ENCODE assay signal across 9 mouse cellular contexts in the genomic region with DNA sequence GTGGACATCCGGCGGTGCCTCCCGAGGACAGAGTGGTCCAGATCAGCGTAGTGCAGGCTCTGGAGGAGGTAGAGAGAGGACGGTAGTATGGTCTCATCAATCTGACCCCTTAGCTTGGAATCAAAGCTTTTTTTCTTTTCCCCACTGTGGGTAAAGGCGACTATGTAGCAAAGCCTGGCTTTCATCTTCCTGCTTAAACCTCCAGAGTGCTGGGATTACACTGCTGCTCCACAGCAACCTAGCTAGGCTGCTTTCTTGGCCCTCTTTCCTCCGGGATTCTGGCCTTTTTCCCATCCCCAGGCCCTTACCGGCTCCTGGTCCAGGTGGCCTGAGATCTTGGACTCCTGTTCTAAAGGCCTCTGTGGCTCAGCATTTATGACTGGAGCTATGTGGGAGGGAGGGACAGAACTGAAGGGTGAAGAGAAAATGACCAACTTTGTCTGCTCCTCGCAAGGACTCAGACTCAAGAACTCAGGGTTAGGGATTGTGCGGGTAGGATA. TPM values are rescaled to one million over a fixed set of nuclear protein-coding genes. Genes with fewer than 3 reads are reported as not detected.
DNase-seq lines count a peak whose midpoint lies in the region; ATAC-seq lines count a peak whose summit lies in the region.
"Had no signal": no experiment of that assay in that cellular context is flagged by ENCODE, and none has a peak within 500 bp of the region (broad histone marks: within the 10 kb centered on the region; RNA-seq: fewer than 3 reads in every experiment).

No protein-coding gene starts in this region.

- peak overlapping the region; percentile 56 for H3K27ac ChIP-seq in kidney, embryonic 16.5 days (ENCODE audit: low read length)
- no peak overlapping the region for H3K27ac ChIP-seq in forebrain, embryonic 14.5 days (ENCODE audit: low read depth, low read length)
- H3K27ac ChIP-seq in liver, embryonic 15.5 days (replicated peaks), result no peak overlapping the region

- peak overlapping the region; percentile 43 for H3K4me3 ChIP-seq in kidney, embryonic 16.5 days (ENCODE audit: low read length)
- 0 out of 2 replicates have a peak overlapping the region, but pooled peaks have one; percentile 17 for H3K4me3 ChIP-seq in forebrain, embryonic 14.5 days (ENCODE audit: low read depth, low read length)
- peak overlapping the region; percentile 37 for H3K4me3 ChIP-seq in liver, embryonic 15.5 days (replicated peaks)

- no peak for DNase-seq in kidney, postnatal 36 days
- peak; percentile 78 for DNase-seq in cerebellum, adult 9-10 months
- DNase-seq in forebrain, embryonic 14.5 days (ENCODE audit: low spot score), result no peak
- DNase-seq in left cerebral cortex, postnatal 25 days (ENCODE audit: low spot score in 2 of 2), result no peak
- no peak for DNase-seq in right cerebral cortex, adult 18-20 months
- DNase-seq in urinary bladder, postnatal 14 days (ENCODE audit: low spot score), result no peak

- peak overlapping the region; percentile 59 for H3K4me2 ChIP-seq in kidney, embryonic 16.5 days (replicated peaks; ENCODE audit: low read depth, low read length)
- no peak overlapping the region; the same call in 1 of the 2 replicates for H3K4me2 ChIP-seq in forebrain, embryonic 14.5 days (ENCODE audit: low read length)
- peak overlapping the region; percentile 71 for H3K4me2 ChIP-seq in liver, embryonic 15.5 days

- ATAC-seq in kidney, embryonic 16.5 days (ENCODE audit: low FRiP score, low TSS enrichment), result no peak
- ATAC-seq in forebrain, embryonic 14.5 days, result no peak
- ATAC-seq in liver, embryonic 15.5 days (ENCODE audit: insufficient read depth), result no peak

- H3K36me3 ChIP-seq in kidney, embryonic 16.5 days (ENCODE audit: insufficient read depth, low read length), result peaks cover 24% of the 10 kb centered on the region
- peaks cover 28% of the 10 kb centered on the region for H3K36me3 ChIP-seq in forebrain, embryonic 14.5 days (ENCODE audit: control insufficient read depth, insufficient read depth, low read length)
- H3K36me3 ChIP-seq in liver, embryonic 15.5 days (replicated peaks), result no peaks in the 10 kb centered on the region

- intact Hi-C loops in left cerebral cortex, postnatal 25 days (cut with DNase I), result no loop called here

- WGBS in kidney, embryonic 16.5 days, result 31% methylated on average over 10 of the region's 10 CpGs
- 32% methylated on average over 10 of the region's 10 CpGs for WGBS in forebrain, embryonic 14.5 days
- 28% methylated on average over 10 of the region's 10 CpGs for WGBS in liver, embryonic 15.5 days (ENCODE audit: insufficient replicate concordance)

- H3K9ac ChIP-seq in kidney, embryonic 16.5 days (replicated peaks; ENCODE audit: low read length), result peak overlapping the region; percentile 29
- no peak overlapping the region for H3K9ac ChIP-seq in forebrain, embryonic 14.5 days (ENCODE audit: low read length)
- no peak overlapping the region for H3K9ac ChIP-seq in liver, embryonic 15.5 days

- no peaks in the 10 kb centered on the region for H3K9me3 ChIP-seq in kidney, embryonic 16.5 days (ENCODE audit: low read length)
- no peaks in the 10 kb centered on the region for H3K9me3 ChIP-seq in forebrain, embryonic 14.5 days (replicated peaks; ENCODE audit: control insufficient read depth, low read length)
- H3K9me3 ChIP-seq in liver, embryonic 15.5 days (replicated peaks), result no peaks in the 10 kb centered on the region

- H3K4me1 ChIP-seq in kidney, embryonic 16.5 days (ENCODE audit: insufficient read depth, low read length), result peaks cover 35% of the 10 kb centered on the region
- H3K4me1 ChIP-seq in forebrain, embryonic 14.5 days (ENCODE audit: control insufficient read depth, insufficient read depth, low read length), result peaks cover 17% of the 10 kb centered on the region
- H3K4me1 ChIP-seq in liver, embryonic 15.5 days (replicated peaks), result peaks cover 46% of the 10 kb centered on the region

- H3K27me3 ChIP-seq in kidney, embryonic 16.5 days (ENCODE audit: insufficient read depth, low read length), result 0 out of 2 replicates have a peak, but pooled peaks cover 7% of the 10 kb centered on the region
- H3K27me3 ChIP-seq in forebrain, embryonic 14.5 days (replicated peaks; ENCODE audit: control insufficient read depth, insufficient read depth, low read length), result peaks cover 32% of the 10 kb centered on the region
- peaks cover 85% of the 10 kb centered on the region for H3K27me3 ChIP-seq in liver, embryonic 15.5 days

RNA-seq across cellular contexts. Expression of gene Ly6g6c, which starts 0.8 kb away (rescaled TPM):
- polyA plus RNA-seq in kidney, embryonic 16.5 days (2015; fragmentation: Nextera tagmentation; extraction: Ambion mirVana), result not detected in 2 replicates
- not detected in 2 replicates for polyA plus RNA-seq in forebrain, embryonic 14.5 days (2014; fragmentation: Nextera tagmentation; extraction: Ambion mirVana)
- 0.21 and 0.40 TPM in 2 replicates for polyA plus RNA-seq in liver, embryonic 15.5 days (2015; fragmentation: Nextera tagmentation; extraction: Ambion mirVana)
- not detected for total RNA-seq in left cerebral cortex, postnatal 25 days (2021)
- total RNA-seq: layer of hippocampus, postnatal 14 days had no signal

RNA-seq across cellular contexts. Expression of gene Mpig6b, which starts 1.6 kb away (rescaled TPM):
- 0.49 and 0.52 TPM in 2 replicates for polyA plus RNA-seq in kidney, embryonic 16.5 days (2015; fragmentation: Nextera tagmentation; extraction: Ambion mirVana)
- 0.28 and 0.42 TPM in 2 replicates for polyA plus RNA-seq in forebrain, embryonic 14.5 days (2014; fragmentation: Nextera tagmentation; extraction: Ambion mirVana)
- 3.2 and 4.4 TPM in 2 replicates for polyA plus RNA-seq in liver, embryonic 15.5 days (2015; fragmentation: Nextera tagmentation; extraction: Ambion mirVana)
- not detected for total RNA-seq in left cerebral cortex, postnatal 25 days (2021)
- total RNA-seq: layer of hippocampus, postnatal 14 days had no signal

RNA-seq across cellular contexts. Expression of gene Ddah2, which starts 5.6 kb away (rescaled TPM):
- polyA plus RNA-seq in kidney, embryonic 16.5 days (2015; fragmentation: Nextera tagmentation; extraction: Ambion mirVana), result 375 and 376 TPM in 2 replicates
- polyA plus RNA-seq in forebrain, embryonic 14.5 days (2014; fragmentation: Nextera tagmentation; extraction: Ambion mirVana), result 617 and 661 TPM in 2 replicates
- polyA plus RNA-seq in liver, embryonic 15.5 days (2015; fragmentation: Nextera tagmentation; extraction: Ambion mirVana), result 18.6 and 22.8 TPM in 2 replicates
- 10 to 100 TPM; 12.1 to 12.5 TPM for total RNA-seq in left cerebral cortex, postnatal 25 days (2021)

RNA-seq across cellular contexts. Expression of gene Ly6g6e, which starts 12.3 kb away (rescaled TPM):
- 1.1 and 2.0 TPM in 2 replicates for polyA plus RNA-seq in kidney, embryonic 16.5 days (2015; fragmentation: Nextera tagmentation; extraction: Ambion mirVana)
- 10.1 and 10.7 TPM in 2 replicates for polyA plus RNA-seq in forebrain, embryonic 14.5 days (2014; fragmentation: Nextera tagmentation; extraction: Ambion mirVana)
- polyA plus RNA-seq in liver, embryonic 15.5 days (2015; fragmentation: Nextera tagmentation; extraction: Ambion mirVana), result 0.12 and 0.26 TPM in 2 replicates
- total RNA-seq in left cerebral cortex, postnatal 25 days (2021), result 1 to 10 TPM; 2.4 to 2.7 TPM

RNA-seq across cellular contexts. Expression of gene Ly6g6d, which starts 13.4 kb away (rescaled TPM):
- polyA plus RNA-seq in kidney, embryonic 16.5 days (2015; fragmentation: Nextera tagmentation; extraction: Ambion mirVana), result 4.4 and 4.6 TPM in 2 replicates
- 0.76 and 1.1 TPM in 2 replicates for polyA plus RNA-seq in forebrain, embryonic 14.5 days (2014; fragmentation: Nextera tagmentation; extraction: Ambion mirVana)
- polyA plus RNA-seq in liver, embryonic 15.5 days (2015; fragmentation: Nextera tagmentation; extraction: Ambion mirVana), result 0.41 and 0.70 TPM in 2 replicates
- 1 to 10 TPM in 1 of 2 experiments, under 1 TPM in 1; 0.69 to 1.9 TPM for total RNA-seq in left cerebral cortex, postnatal 25 days (2021)

Comparison
In these comparisons a context has a peak if more than half of its experiments do, and no peak if none do; other contexts are left out.
1. RNA of gene Ddah2, which starts 5.6 kb away (polyA plus RNA-seq): 617 to 661 TPM in forebrain, embryonic 14.5 days and 375 to 376 TPM in kidney, embryonic 16.5 days; 18.6 to 22.8 TPM in liver, embryonic 15.5 days; every median in the first group is over 10 times any median in the second.
2. Peak in every context shown above with its lines, with median percentiles within 50 percentile points of each other: H3K4me3 ChIP-seq.